Mouse (Mus musculus) mouse embryonic stem cell (cell line): ENCODE results near the gene Pde1a.

ENCODE experiments used
- in situ Hi-C, 2 experiments: fragments of 300-500 bp; cut with MboI; formaldehyde crosslinking; loops; 1 replicate in 1 of 2; 3 replicates in 1 of 2; pipeline ENCODE4 v1.14.3; 2019 to 2020; ENCODE audit warnings: low sequenced_read_pairs in 2 of 2, low pct_unique_long_range_greater_than_20kb in 1 of 2, mixed read lengths in 1 of 2; ENCODE audit not compliant: unreplicated experiment in 1 of 2

The Pde1a gene

DNA sequence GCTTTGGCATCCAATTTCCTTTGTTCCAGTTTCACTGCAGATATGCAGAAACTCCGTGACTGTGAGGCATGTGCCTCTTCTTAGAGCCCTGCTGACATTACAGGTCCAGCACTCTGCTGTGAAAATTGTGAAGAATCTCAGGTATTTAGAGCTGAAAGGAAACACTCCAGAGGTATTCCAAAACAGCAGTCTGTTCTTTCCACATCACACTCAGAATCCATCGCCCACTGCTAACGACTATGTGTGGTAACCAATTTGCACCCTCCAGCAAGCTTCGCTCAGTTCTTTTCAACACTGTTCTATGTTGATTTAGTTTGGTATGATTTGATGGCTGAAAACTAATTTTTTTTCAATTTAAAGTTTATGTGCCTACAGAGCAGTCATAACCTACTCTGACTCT, 62.8 kb downstream of the Pde1a start:
- in situ Hi-C loops: no loop called here

- in situ Hi-C loops: no loop called here
Measured at GRCm38 (mm10) chr2:80056062-80056461, 73.2 kb downstream of the Pde1a start.

GRCm38 (mm10) chr2:80054042-80054441, 75.2 kb downstream of the Pde1a start:
- in situ Hi-C loops: no loop called here

GRCm38 (mm10) chr2:80046751-80047513, 82.3 kb downstream of the Pde1a start:
- in situ Hi-C loops: no loop called here

DNA sequence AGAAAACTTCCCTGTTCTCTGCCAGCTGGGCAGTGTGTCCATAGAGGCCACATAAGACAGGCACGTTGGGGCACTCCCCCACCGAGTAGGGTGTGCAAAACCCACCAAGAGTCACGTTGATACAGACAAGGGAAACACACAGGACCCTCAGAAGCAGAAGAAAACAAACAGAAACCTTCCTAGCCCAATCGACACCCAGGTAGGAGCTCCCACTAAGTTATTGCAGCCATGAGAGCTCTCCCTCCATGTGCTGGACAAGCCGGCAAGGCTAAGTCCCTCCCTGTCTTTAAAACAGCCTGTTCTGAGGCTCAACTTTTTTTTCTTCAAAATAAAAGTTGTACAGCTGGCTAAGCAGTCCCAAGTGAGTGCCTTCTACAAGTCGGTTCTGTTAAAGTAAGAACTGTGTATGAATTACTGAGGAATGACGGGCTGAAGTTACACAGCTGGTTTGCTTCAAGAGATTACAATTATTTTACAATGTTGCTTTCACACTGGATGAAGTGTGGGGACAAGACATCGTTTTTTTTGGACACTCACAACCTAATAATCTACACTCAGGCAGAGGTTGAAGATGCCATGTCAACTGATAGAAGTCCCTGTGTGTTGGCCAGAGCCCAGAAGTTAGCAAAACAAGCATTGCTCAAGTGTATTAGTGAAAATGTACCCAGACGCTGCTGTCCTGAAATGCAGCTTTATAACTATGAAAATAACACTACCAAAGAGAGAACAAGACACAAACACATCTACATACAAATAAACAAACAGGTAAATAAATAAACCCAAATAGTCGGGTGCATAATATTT, 90.4 kb downstream of the Pde1a start:
- in situ Hi-C loops: no loop called here

DNA sequence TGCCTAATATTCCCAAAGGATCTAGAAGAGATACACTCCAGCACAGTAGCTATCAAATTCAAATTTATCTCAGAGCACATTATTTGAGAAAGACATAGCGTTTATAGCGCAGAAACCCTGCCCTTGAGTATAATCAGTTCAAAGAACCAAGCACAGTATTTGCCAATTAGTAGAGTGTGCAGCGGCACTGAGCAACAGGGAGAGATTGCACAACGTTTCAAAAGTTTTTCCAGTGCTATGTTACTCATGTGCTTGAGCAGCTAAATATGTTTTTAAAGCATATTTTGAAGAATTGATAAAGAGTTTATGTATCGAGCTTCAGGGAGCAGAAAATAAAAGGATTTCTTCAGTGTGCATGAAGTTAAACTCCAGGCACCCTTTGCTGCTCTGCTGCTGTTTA, 91.3 kb downstream of the Pde1a start:
- in situ Hi-C loops: no loop called here

DNA sequence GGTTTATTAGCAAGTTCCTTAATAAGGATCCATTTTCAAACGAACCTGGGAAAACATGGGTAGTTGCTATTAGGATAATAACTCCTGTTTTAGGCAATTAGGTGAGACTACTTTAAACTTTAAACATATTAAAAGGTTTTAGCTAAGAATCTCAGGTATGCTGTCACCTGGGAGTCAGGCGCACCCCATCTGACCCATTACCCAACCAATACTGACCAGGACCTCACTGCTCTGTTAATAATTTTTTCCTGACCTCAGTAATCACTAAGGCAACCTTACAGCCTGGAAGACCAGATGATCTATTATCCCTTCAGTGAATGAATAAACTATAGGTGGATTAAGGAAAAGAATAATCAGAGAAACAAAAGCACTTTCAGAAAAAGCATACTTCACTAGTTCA, 100.2 kb downstream of the Pde1a start:
- in situ Hi-C loops: no loop called here

DNA sequence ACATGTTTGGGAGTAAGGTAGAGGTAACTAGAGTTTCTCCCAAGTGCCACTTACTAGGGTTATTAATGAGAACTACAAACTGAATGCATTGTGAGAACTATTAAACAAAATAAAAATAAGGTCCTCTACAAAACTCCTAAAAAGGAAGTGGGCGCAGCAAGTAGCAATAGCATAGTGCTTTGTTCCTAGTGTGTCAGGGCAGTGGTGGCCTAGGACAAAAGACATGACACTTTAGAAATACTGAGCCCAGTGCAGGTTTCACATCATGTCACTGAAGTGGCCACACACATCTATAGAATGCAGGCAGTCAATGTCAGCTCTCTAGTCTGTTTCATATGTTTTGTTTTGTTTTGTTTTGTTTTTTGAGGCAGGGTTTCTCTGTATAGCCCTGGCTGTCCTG, 103.2 kb downstream of the Pde1a start:
- in situ Hi-C loops: no loop called here

GRCm38 (mm10) chr2:80025597-80025996, 103.7 kb downstream of the Pde1a start:
- in situ Hi-C loops: no loop called here

DNA sequence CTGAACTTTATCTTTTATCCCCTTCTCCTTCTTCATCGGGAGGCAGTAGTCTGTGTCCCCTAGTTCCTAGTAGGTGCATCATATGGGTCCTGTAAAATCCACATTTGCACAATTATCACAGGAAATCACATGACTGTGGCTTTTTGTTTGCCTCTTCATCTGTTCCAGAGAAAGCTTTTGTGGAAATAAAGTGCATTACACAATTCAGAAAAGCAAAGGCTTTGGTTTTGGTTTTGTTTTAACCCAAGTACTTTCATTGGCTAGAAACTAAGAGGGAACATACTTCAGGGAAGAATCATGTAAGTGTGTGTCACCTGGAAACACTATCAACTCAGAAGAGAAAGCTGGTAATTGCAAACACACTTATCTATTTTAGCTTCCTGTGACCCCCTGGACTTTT, 104.2 kb downstream of the Pde1a start:
- in situ Hi-C loops: no loop called here

GRCm38 (mm10) chr2:80014161-80014560, 115.1 kb downstream of the Pde1a start:
- in situ Hi-C loops: no loop called here

GRCm38 (mm10) chr2:80013060-80013459, 116.2 kb downstream of the Pde1a start:
- in situ Hi-C loops: no loop called here

- in situ Hi-C loops: no loop called here
Measured at GRCm38 (mm10) chr2:79999168-79999567, 130.1 kb downstream of the Pde1a start.

DNA sequence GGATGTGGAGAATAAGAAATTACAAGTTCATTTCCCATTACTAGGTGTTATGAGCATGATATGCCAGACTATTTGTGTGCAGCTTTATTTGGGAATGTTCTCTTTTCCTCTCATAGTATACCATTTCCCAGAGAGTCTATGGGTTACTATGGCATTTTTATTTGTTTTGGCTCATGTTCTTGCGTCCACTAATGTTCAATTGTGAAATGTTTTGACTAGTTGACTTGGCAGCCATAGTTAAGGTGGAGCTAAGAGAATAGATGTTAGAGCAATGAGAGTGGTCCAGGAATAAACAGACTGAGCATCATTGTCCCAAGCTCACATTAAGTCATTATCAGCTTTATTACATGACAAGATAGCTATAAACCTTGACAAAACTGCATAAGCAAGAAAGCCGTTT, 130.8 kb downstream of the Pde1a start:
- in situ Hi-C loops: no loop called here

GRCm38 (mm10) chr2:79991642-79992041, 137.6 kb downstream of the Pde1a start:
- in situ Hi-C loops: no loop called here

- in situ Hi-C loops: no loop called here
Measured at GRCm38 (mm10) chr2:79983778-79984177, 145.5 kb downstream of the Pde1a start.

- in situ Hi-C loops: no loop called here
Measured at GRCm38 (mm10) chr2:79983222-79983632, 146.0 kb downstream of the Pde1a start.

DNA sequence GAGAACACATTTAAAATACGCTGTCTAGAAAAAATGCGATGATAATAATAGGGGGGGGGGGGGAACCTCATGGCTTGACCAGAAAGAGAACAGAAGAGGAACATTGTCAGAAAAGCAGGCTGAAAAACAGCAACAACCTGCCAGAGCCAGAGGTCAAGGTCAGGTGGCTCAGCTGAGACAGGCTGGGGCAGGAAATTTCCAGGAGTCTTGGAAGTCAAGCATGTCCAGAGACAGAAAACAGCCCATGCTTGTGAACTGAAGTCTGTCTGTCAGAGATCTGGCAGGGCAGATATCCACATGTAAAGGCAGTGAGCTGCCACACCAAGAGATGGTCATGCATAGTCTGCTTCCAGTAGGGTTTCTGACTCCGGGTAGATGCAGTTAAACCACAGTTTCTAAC, 147.5 kb downstream of the Pde1a start:
- in situ Hi-C loops: no loop called here

GRCm38 (mm10) chr2:79978992-79979391, 150.3 kb downstream of the Pde1a start:
- in situ Hi-C loops: no loop called here

GRCm38 (mm10) chr2:79977259-79977658, 152.0 kb downstream of the Pde1a start:
- in situ Hi-C loops: no loop called here
